Mouse (Mus musculus) liver, embryonic 15.5 days (tissue): ENCODE data around the gene Olfr1161. TPM values are rescaled to one million over a fixed set of nuclear protein-coding genes. Genes with fewer than 3 reads are reported as not detected.
"Not testable (repeated sequence)": the region's sequence is repeated elsewhere in the genome, so short reads cannot be mapped to it uniquely, and the experiment has no call there.

ENCODE experiments used
- ATAC-seq: fragments of 200-750 bp; cut with Nextera tagmentation; 2 replicates; pipeline ENCODE4 v1.8.0; 2017; ENCODE audit warnings: moderate number of reproducible peaks, mild to moderate bottlenecking, moderate library complexity; ENCODE audit not compliant: insufficient read depth
- H3K27ac ChIP-seq: fragments of 300-500 bp; sonication (generic); replicated peaks from 2 replicates; pipeline ENCODE4 v1.5.1; 2015; ENCODE audit warnings: mild to moderate bottlenecking, inconsistent platforms
- H3K27me3 ChIP-seq: fragments of 300-500 bp; sonication (generic); 2 replicates; pipeline ENCODE4 v1.6.1; 2015; ENCODE audit warnings: mild to moderate bottlenecking, inconsistent platforms
- H3K36me3 ChIP-seq: fragments of 300-500 bp; sonication (generic); replicated peaks from 2 replicates; pipeline ENCODE4 v1.6.1; 2015; ENCODE audit warnings: moderate library complexity, mild to moderate bottlenecking, inconsistent platforms
- H3K4me1 ChIP-seq: fragments of 300-500 bp; sonication (generic); replicated peaks from 2 replicates; pipeline ENCODE4 v1.6.1; 2015; ENCODE audit warnings: inconsistent platforms
- H3K4me2 ChIP-seq: fragments of 300-500 bp; sonication (generic); 2 replicates; pipeline ENCODE4 v1.6.1; 2015; ENCODE audit warnings: moderate library complexity, mild to moderate bottlenecking, inconsistent platforms
- H3K4me3 ChIP-seq: fragments of 300-500 bp; sonication (generic); replicated peaks from 2 replicates; pipeline ENCODE4 v1.5.1; 2015; ENCODE audit warnings: mild to moderate bottlenecking, inconsistent platforms
- H3K9ac ChIP-seq: fragments of 300-500 bp; sonication (generic); 2 replicates; pipeline ENCODE4 v1.6.1; 2015; ENCODE audit warnings: moderate library complexity, mild to moderate bottlenecking, inconsistent platforms
- H3K9me3 ChIP-seq: fragments of 300-500 bp; sonication (generic); replicated peaks from 2 replicates; pipeline ENCODE4 v1.6.1; 2016; ENCODE audit warnings: inconsistent platforms
- WGBS: fragments of 180-500 bp; shearing (Covaris S2); methylation state at CpG from one replicate; pipeline ENCODE4 v1.1.7; 2015; ENCODE audit warnings: mixed read lengths; ENCODE audit not compliant: insufficient replicate concordance; 5-methylcytosine and 5-hydroxymethylcytosine counted together
- polyA plus RNA-seq: library from polyadenylated mRNA; unstranded; fragments of >200 nt; fragmentation: Nextera tagmentation; extraction: Ambion mirVana; gene quantifications from 2 replicates; pipeline ENCODE4 v1.2.1, GENCODE M21; 2015

The Olfr1161 gene
- not detected in 2 replicates for polyA plus RNA-seq

- 44% methylated on average over 1 of the region's 1 CpGs for WGBS
- ATAC-seq, result not testable (repeated sequence)
Measured at GRCm38 (mm10) chr2:88022474-88022873, at the start of gene Olfr1161. Olfr1161 (plus strand) TSS chr2:88022774.

GRCm38 (mm10) chr2:87974563-87974962, 48.0 kb upstream of the Olfr1161 start, which contains the start of gene Olfr74:
Olfr74 (minus strand) TSS chr2:87974663.
- no peak within 1 kb of the TSS for H3K4me2 ChIP-seq
- ATAC-seq, result no peak
- no peak within 1 kb of the TSS for H3K27ac ChIP-seq
- no peaks in the 10 kb centered on the region for H3K9me3 ChIP-seq
- H3K4me1 ChIP-seq, result no peaks in the 10 kb centered on the region
- 52% methylated on average over 3 of the region's 3 CpGs for WGBS
- no peak within 1 kb of the TSS for H3K4me3 ChIP-seq
- no peak within 1 kb of the TSS for H3K9ac ChIP-seq
- no peaks in the 10 kb centered on the region for H3K36me3 ChIP-seq
- no peaks in the 10 kb centered on the region for H3K27me3 ChIP-seq

More at GRCm38 (mm10) chr2:88022474-88022873, at the start of gene Olfr1161:
- not testable (repeated sequence) for H3K36me3 ChIP-seq, H3K27ac ChIP-seq, H3K4me2 ChIP-seq, H3K27me3 ChIP-seq, H3K4me3 ChIP-seq, H3K4me1 ChIP-seq, H3K9ac ChIP-seq, H3K9me3 ChIP-seq

GRCm38 (mm10) chr2:87989813-87990212, 32.8 kb upstream of the Olfr1161 start, which contains the start of gene Olfr1158:
Olfr1158 (plus strand) TSS chr2:87990113.
- no peaks in the 10 kb centered on the region for H3K9me3 ChIP-seq
- H3K4me2 ChIP-seq, result no peak within 1 kb of the TSS
- H3K9ac ChIP-seq, result no peak within 1 kb of the TSS
- H3K4me1 ChIP-seq, result no peaks in the 10 kb centered on the region
- ATAC-seq, result no peak
- no peak within 1 kb of the TSS for H3K4me3 ChIP-seq
- no peaks in the 10 kb centered on the region for H3K36me3 ChIP-seq
- no peak within 1 kb of the TSS for H3K27ac ChIP-seq
- H3K27me3 ChIP-seq, result no peaks in the 10 kb centered on the region

- Histone ChIP-seq H3K36me3 (no peaks in the 10 kb centered on the region), H3K9ac (no peak within 1 kb of the TSS), H3K9me3 (no peaks in the 10 kb centered on the region), H3K4me2 (no peak within 1 kb of the TSS), H3K4me1 (no peaks in the 10 kb centered on the region), H3K4me3 (no peak within 1 kb of the TSS), H3K27me3 (no peaks in the 10 kb centered on the region), H3K27ac (no peak within 1 kb of the TSS)
- ATAC-seq, result 0 out of 2 replicates have a peak, but pooled peaks have one; percentile 63
Measured at GRCm38 (mm10) chr2:88007515-88008318, 14.9 kb upstream of the Olfr1161 start, which contains the start of gene Olfr1160. Olfr1160 (minus strand) TSS chr2:88008268.

GRCm38 (mm10) chr2:88037599-88037998, 15.0 kb downstream of the Olfr1161 start, which contains the start of gene Olfr73:
Olfr73 (minus strand) TSS chr2:88037699.
- Histone ChIP-seq H3K4me3 (no peak within 1 kb of the TSS), H3K9ac (no peak within 1 kb of the TSS), H3K9me3 (no peaks in the 10 kb centered on the region), H3K27ac (no peak within 1 kb of the TSS), H3K36me3 (no peaks in the 10 kb centered on the region), H3K27me3 (no peaks in the 10 kb centered on the region), H3K4me2 (no peak within 1 kb of the TSS), H3K4me1 (no peaks in the 10 kb centered on the region)
- no peak for ATAC-seq

GRCm38 (mm10) chr2:88051029-88051428, 28.5 kb downstream of the Olfr1161 start, which contains the start of gene Olfr1162:
Olfr1162 (minus strand) TSS chr2:88051129.
- 44% methylated on average over 1 of the region's 1 CpGs for WGBS
- no peak within 1 kb of the TSS for H3K4me3 ChIP-seq
- ATAC-seq, result no peak

GRCm38 (mm10) chr2:88063587-88063986, 41.0 kb downstream of the Olfr1161 start:
- Histone ChIP-seq H3K9ac (no peak overlapping the region), H3K4me1 (no peaks in the 10 kb centered on the region), H3K27me3 (no peaks in the 10 kb centered on the region), H3K9me3 (no peaks in the 10 kb centered on the region), H3K4me2 (no peak overlapping the region), H3K27ac (no peak overlapping the region), H3K36me3 (no peaks in the 10 kb centered on the region), H3K4me3 (no peak overlapping the region)
- WGBS, result 53% methylated on average over 2 of the region's 2 CpGs
- no peak for ATAC-seq

More at GRCm38 (mm10) chr2:88051029-88051428, 28.5 kb downstream of the Olfr1161 start, which contains the start of gene Olfr1162:
- Histone ChIP-seq H3K27me3 (no peaks in the 10 kb centered on the region), H3K9ac (no peak within 1 kb of the TSS), H3K9me3 (no peaks in the 10 kb centered on the region), H3K36me3 (no peaks in the 10 kb centered on the region), H3K4me2 (no peak within 1 kb of the TSS), H3K4me1 (no peaks in the 10 kb centered on the region), H3K27ac (no peak within 1 kb of the TSS)

GRCm38 (mm10) chr2:88071730-88072129, 49.2 kb downstream of the Olfr1161 start, which contains the start of gene Olfr1163:
Olfr1163 (minus strand) TSS chr2:88071830.
- Histone ChIP-seq H3K4me3 (no peak within 1 kb of the TSS), H3K36me3 (no peaks in the 10 kb centered on the region), H3K27me3 (no peaks in the 10 kb centered on the region), H3K27ac (no peak within 1 kb of the TSS), H3K9ac (no peak within 1 kb of the TSS), H3K4me2 (no peak within 1 kb of the TSS), H3K4me1 (no peaks in the 10 kb centered on the region), H3K9me3 (no peaks in the 10 kb centered on the region)
- no peak for ATAC-seq

Other genes with a start within 250 kb of the Olfr1161 start
- not detected in 2 replicates for gene Olfr152, start 243.3 kb upstream of the Olfr1161 start, polyA plus RNA-seq
- not detected in 2 replicates for gene Olfr1143, start 222.2 kb upstream of the Olfr1161 start, polyA plus RNA-seq
- gene Olfr1145, start 213.0 kb upstream of the Olfr1161 start, polyA plus RNA-seq, result not detected in 2 replicates
- not detected in 2 replicates for gene Olfr1148, start 192.2 kb upstream of the Olfr1161 start, polyA plus RNA-seq
- gene Olfr1150-ps1, start 178.8 kb upstream of the Olfr1161 start, polyA plus RNA-seq, result not detected in 2 replicates
- not detected in 2 replicates for gene Olfr1151, start 166.9 kb upstream of the Olfr1161 start, polyA plus RNA-seq
- gene Olfr1152, start 156.3 kb upstream of the Olfr1161 start, polyA plus RNA-seq, result not detected in 2 replicates
- gene Olfr1153, start 127.8 kb upstream of the Olfr1161 start, polyA plus RNA-seq, result not detected in 2 replicates
- not detected in 2 replicates for gene Olfr1154, start 117.6 kb upstream of the Olfr1161 start, polyA plus RNA-seq
- not detected in 2 replicates for gene Olfr1155, start 77.6 kb upstream of the Olfr1161 start, polyA plus RNA-seq
- not detected in 2 replicates for gene Olfr1156, start 69.7 kb upstream of the Olfr1161 start, polyA plus RNA-seq
- not detected in 2 replicates for gene Olfr1157, start 54.5 kb upstream of the Olfr1161 start, polyA plus RNA-seq
- not detected in 2 replicates for gene Olfr74, start 48.1 kb upstream of the Olfr1161 start, polyA plus RNA-seq
- not detected in 2 replicates for gene Olfr1158, start 32.7 kb upstream of the Olfr1161 start, polyA plus RNA-seq
- gene Olfr1160, start 14.5 kb upstream of the Olfr1161 start, polyA plus RNA-seq, result not detected in 2 replicates
- not detected in 2 replicates for gene Olfr73, start 14.9 kb downstream of the Olfr1161 start, polyA plus RNA-seq
- not detected in 2 replicates for gene Olfr1162, start 28.4 kb downstream of the Olfr1161 start, polyA plus RNA-seq
- not detected in 2 replicates for gene Olfr1163, start 49.1 kb downstream of the Olfr1161 start, polyA plus RNA-seq
- not detected in 2 replicates for gene Olfr1164, start 71.2 kb downstream of the Olfr1161 start, polyA plus RNA-seq
- gene Olfr1166, start 105.5 kb downstream of the Olfr1161 start, polyA plus RNA-seq, result not detected in 2 replicates
- gene Olfr1167, start 132.4 kb downstream of the Olfr1161 start, polyA plus RNA-seq, result not detected in 2 replicates
- gene Olfr1168, start 159.1 kb downstream of the Olfr1161 start, polyA plus RNA-seq, result not detected in 2 replicates
- not detected in 2 replicates for gene Olfr1170, start 205.6 kb downstream of the Olfr1161 start, polyA plus RNA-seq